Mouse (Mus musculus) retina, postnatal 7 days (tissue): ENCODE measurements around the gene Gm8857.
"Not testable (repeated sequence)": the region's sequence is repeated elsewhere in the genome, so short reads cannot be mapped to it uniquely, and the experiment has no call there.

ENCODE experiments used
- DNase-seq: peaks from one replicate; pipeline ENCODE4 v3.0.0-alpha.2; 2012; ENCODE audit warnings: low read depth, low spot score

Gene Gm8857

GRCm38 (mm10) chr5:10947505-10947904, at the start of gene Gm8857, which contains the start of gene Gm8871:
Gm8857 (plus strand) TSS chr5:10947807.
Gm8871 (plus strand) TSS chr5:10947805.
- not testable (repeated sequence) for DNase-seq

DNA sequence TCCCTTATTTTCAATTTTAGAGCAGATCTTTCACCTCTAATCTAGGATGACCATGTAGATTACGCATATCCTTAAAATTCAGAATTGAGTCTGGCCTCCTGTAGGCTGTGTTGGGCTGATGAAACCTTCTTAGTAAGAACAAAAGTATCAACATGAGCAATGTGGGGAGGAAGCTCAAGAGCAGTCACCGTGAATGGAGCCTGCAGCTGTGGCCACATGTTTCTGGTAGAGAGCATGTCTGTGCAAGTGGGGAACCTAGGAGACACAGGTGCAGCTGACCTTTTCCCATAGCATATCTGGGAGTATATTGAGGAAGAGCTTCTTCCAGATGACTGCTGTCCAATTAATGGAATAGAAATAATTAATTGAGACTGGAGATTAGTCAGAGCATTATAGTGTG, 5.9 kb downstream of the Gm8857 start:
- not testable (repeated sequence) for DNase-seq

GRCm38 (mm10) chr5:10958057-10958456, 10.4 kb downstream of the Gm8857 start:
- not testable (repeated sequence) for DNase-seq
